Mouse (Mus musculus): ENCODE measurements at regions not wholly inside any gene's neighbourhood (a gene's known extent, or its start where the extent isn't known, plus 50 kb on each side); places are given as distances from the start of the nearest gene placed in this dataset.

DNA sequence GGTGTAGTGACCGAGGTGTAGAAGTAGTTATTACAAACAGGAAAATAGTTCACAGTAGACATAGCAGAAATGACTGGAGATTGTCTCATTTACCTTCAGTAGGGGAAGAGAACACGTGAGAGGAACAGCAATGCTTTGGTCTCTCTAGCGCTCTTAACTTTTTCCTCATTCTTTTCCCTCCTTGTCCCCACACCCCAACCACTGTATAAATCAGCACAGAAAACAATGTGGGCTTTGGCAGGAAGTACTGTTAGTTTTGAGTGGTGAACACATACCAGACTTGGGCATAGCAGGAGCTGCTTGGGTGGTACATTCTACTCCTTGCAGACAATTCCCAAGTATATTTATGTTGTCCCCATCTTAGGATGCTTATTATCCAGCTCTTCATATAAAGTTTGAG is 251.9 kb downstream of the Npr3 start:
- TF ChIP-seq POLR2A (IDR thresholded peaks at IDR 0.05; ENCODE audit: borderline replicate concordance, insufficient read depth, low read length) = no peak
- no peak for TF ChIP-seq CTCF (IDR thresholded peaks at IDR 0.05; ENCODE audit: borderline replicate concordance, insufficient read depth, low read depth, low read length)

Measured in cerebellum, adult 2 months (tissue).